Mouse (Mus musculus) erythroblast, embryonic 14.5 days (primary cell): ENCODE results near the gene Glcci1. TPM values are rescaled to one million over a fixed set of nuclear protein-coding genes. Genes with fewer than 3 reads are reported as not detected.

Source experiments
- H3K27me3 ChIP-seq: 2 replicates; pipeline ENCODE4 v1.6.1; 2012; ENCODE audit warnings: inconsistent platforms; ENCODE audit not compliant: control insufficient read depth
- H3K36me3 ChIP-seq: 2 replicates; pipeline ENCODE4 v1.6.1; 2012; ENCODE audit warnings: mild to moderate bottlenecking, inconsistent platforms; ENCODE audit not compliant: control insufficient read depth
- H3K4me1 ChIP-seq: 2 replicates; pipeline ENCODE4 v1.6.1; 2012; ENCODE audit warnings: inconsistent platforms; ENCODE audit not compliant: control insufficient read depth
- H3K4me3 ChIP-seq: replicated peaks from 2 replicates; pipeline ENCODE3; 2012; ENCODE audit warnings: moderate library complexity, mild to moderate bottlenecking, inconsistent platforms
- H3K9me3 ChIP-seq: 2 replicates; pipeline ENCODE4 v1.6.1; 2012; ENCODE audit warnings: low read length, inconsistent platforms, mixed read lengths; ENCODE audit not compliant: control insufficient read depth
- GATA1 ChIP-seq: IDR thresholded peaks from 2 replicates; pipeline ENCODE4 v1.6.1; 2012; ENCODE audit warnings: low read length, inconsistent platforms, mixed read lengths
- TAL1 ChIP-seq: IDR thresholded peaks from 3 replicates; pipeline ENCODE4 v1.6.1; 2012; ENCODE audit warnings: low read length, inconsistent platforms, mixed read lengths
- polyA plus RNA-seq: library from polyadenylated mRNA; stranded (reverse); fragments of >175 nt; gene quantifications from 2 replicates; pipeline ENCODE4 v1.2.3, GENCODE M21; 2012

The Glcci1 gene
- polyA plus RNA-seq, 1 experiment = 0.29 TPM

- no peaks in the 10 kb centered on the region for H3K36me3 ChIP-seq
- TF ChIP-seq GATA1 (no peak), TAL1 (no peak)
- peaks cover 11% of the 10 kb centered on the region for H3K4me1 ChIP-seq
- no peaks in the 10 kb centered on the region for H3K9me3 ChIP-seq
- H3K4me3 ChIP-seq = no peak overlapping the region
- H3K27me3 ChIP-seq = no peaks in the 10 kb centered on the region; the same call in 1 of the 2 replicates
Measured at GRCm38 (mm10) chr6:8631986-8632632, 122.7 kb downstream of the Glcci1 start.

- Histone ChIP-seq H3K4me1 (peaks cover 11% of the 10 kb centered on the region), H3K27me3 (no peaks in the 10 kb centered on the region; the same call in 1 of the 2 replicates), H3K36me3 (no peaks in the 10 kb centered on the region), H3K9me3 (no peaks in the 10 kb centered on the region), H3K4me3 (no peak overlapping the region)
- TF ChIP-seq GATA1 (no peak), TAL1 (no peak)
Measured at GRCm38 (mm10) chr6:8632701-8633100, 123.3 kb downstream of the Glcci1 start.

- no peaks in the 10 kb centered on the region for H3K9me3 ChIP-seq
- H3K27me3 ChIP-seq = no peaks in the 10 kb centered on the region
- H3K4me3 ChIP-seq = no peak overlapping the region
- no peaks in the 10 kb centered on the region for H3K36me3 ChIP-seq
- peaks cover 2% of the 10 kb centered on the region; the same call in 1 of the 2 replicates for H3K4me1 ChIP-seq
- no peak for TF ChIP-seq GATA1
- no peak for TF ChIP-seq TAL1
Measured at GRCm38 (mm10) chr6:8638122-8638521, 128.7 kb downstream of the Glcci1 start.

GRCm38 (mm10) chr6:8638899-8639298 is 129.5 kb downstream of the Glcci1 start:
- TF ChIP-seq TAL1 (no peak), GATA1 (no peak)
- H3K9me3 ChIP-seq = no peaks in the 10 kb centered on the region
- H3K4me1 ChIP-seq = peaks cover 2% of the 10 kb centered on the region; the same call in 1 of the 2 replicates
- no peaks in the 10 kb centered on the region for H3K36me3 ChIP-seq
- no peak overlapping the region for H3K4me3 ChIP-seq
- H3K27me3 ChIP-seq = no peaks in the 10 kb centered on the region

GRCm38 (mm10) chr6:8639526-8639925 is 130.1 kb downstream of the Glcci1 start:
- no peaks in the 10 kb centered on the region for H3K9me3 ChIP-seq
- TF ChIP-seq GATA1 (no peak), TAL1 (no peak)
- H3K4me3 ChIP-seq = no peak overlapping the region
- peaks cover 2% of the 10 kb centered on the region for H3K4me1 ChIP-seq
- no peaks in the 10 kb centered on the region for H3K27me3 ChIP-seq
- H3K36me3 ChIP-seq = no peaks in the 10 kb centered on the region

GRCm38 (mm10) chr6:8640863-8641262 is 131.5 kb downstream of the Glcci1 start:
- no peak for TF ChIP-seq TAL1
- no peak for TF ChIP-seq GATA1
- H3K4me1 ChIP-seq = peaks cover 10% of the 10 kb centered on the region
- H3K27me3 ChIP-seq = no peaks in the 10 kb centered on the region
- no peaks in the 10 kb centered on the region for H3K9me3 ChIP-seq
- H3K4me3 ChIP-seq = no peak overlapping the region
- no peaks in the 10 kb centered on the region for H3K36me3 ChIP-seq

- H3K4me3 ChIP-seq = no peak overlapping the region
- H3K36me3 ChIP-seq = no peaks in the 10 kb centered on the region
- H3K9me3 ChIP-seq = no peaks in the 10 kb centered on the region
- H3K4me1 ChIP-seq = peaks cover 44% of the 10 kb centered on the region
- no peak for TF ChIP-seq TAL1
- H3K27me3 ChIP-seq = no peaks in the 10 kb centered on the region
Measured at GRCm38 (mm10) chr6:8644703-8645102, 135.3 kb downstream of the Glcci1 start.

- Histone ChIP-seq H3K36me3 (no peaks in the 10 kb centered on the region), H3K9me3 (no peaks in the 10 kb centered on the region), H3K4me1 (peaks cover 46% of the 10 kb centered on the region), H3K4me3 (no peak overlapping the region), H3K27me3 (no peaks in the 10 kb centered on the region)
- TF ChIP-seq TAL1 (no peak), GATA1 (no peak)
Measured at GRCm38 (mm10) chr6:8645708-8646107, 136.3 kb downstream of the Glcci1 start.
